Mouse (Mus musculus) testis, adult 10 weeks (tissue): ENCODE results near the gene Ttll12. TPM values are rescaled to one million over a fixed set of nuclear protein-coding genes. Genes with fewer than 3 reads are reported as not detected.

Experiments
- polyA plus RNA-seq: library from polyadenylated mRNA; stranded (reverse); fragments of 350-450 nt; fragmentation: Illumina TruSeq; extraction: RNeasy Lipid Tissue Mini Kit (QIAGEN cat#74804); gene quantifications from one replicate; pipeline ENCODE4 v1.2.3, GENCODE M21; 2014; ENCODE audit warnings: low read depth, low replicate concordance

The Ttll12 gene
- polyA plus RNA-seq, result 0.62 TPM

GRCm38 (mm10) chr15:83594513-83595363, at the start of gene Ttll12:
Gene Ttll12, minus strand, starts transcription at chr15:83595157.

DNA sequence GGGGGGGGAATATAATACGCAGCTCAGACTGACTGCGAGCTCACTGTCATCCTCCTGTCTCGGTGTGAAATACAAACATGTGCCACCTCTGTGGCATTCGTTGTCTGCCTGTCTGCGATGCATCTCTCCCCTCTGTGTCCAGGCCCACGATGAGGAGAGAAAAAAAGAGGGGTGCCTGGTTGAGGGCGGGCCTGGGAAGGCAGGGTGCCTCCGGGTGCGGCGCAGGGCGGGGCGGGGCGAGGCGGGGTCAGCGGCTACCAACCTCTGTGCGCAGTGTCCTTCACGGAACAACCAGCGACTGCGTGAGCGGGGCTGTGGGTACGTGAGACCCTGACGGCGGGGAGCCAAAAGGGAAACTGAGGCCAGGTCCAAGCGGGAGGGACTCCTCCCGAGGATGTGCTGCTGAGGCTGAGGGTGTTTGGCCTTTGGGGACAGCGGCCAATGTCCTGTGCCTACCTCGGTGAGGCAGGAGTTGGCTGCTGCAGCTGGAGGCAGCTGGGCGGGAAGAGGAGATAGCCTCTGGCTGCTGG, 31.6 kb downstream of the Ttll12 start, which contains the start of the genes Tspo and Mcat:
TSS of gene Tspo (plus strand) at position 266 of the 530 bp plus-strand sequence.
TSS of gene Mcat (minus strand) at position 461 of the 530 bp plus-strand sequence.

DNA sequence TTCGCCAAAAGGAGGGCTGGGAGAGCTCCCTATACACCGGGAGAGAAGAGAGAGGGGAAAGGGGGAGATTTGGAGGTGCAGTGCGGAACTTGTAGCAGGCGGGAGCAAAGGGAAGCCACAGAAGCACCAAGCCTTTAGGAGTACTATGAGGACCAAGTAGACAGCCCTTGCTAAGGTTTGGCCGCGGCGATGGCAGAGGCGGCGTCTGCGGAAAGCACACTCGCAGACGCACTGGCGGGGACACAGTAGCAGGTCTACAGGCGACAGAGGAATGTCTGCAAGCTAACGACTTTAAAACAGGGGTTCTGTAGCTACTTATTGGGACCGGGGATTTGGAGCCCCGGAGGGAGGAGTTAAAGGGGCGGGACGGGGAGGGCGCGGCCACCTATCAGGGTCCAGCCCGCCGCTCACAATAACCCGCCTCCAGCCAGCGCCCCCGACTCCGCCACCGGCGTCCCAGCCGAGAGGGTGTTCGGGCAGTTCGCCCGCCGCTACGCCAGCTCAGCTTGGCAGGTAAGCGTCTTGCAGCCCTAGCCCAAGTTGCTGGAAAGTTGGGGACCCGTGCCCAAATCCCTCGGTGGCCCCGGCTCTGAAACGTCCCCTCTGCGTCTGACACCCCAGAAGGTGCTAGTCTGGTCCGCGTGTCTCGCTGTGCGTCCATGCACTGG, 68.4 kb downstream of the Ttll12 start, which contains the start of gene Bik:
TSS of gene Bik (plus strand) at position 439 of the 668 bp plus-strand sequence.

Other genes with a start within 250 kb of the Ttll12 start
- 34.5 TPM for gene Arfgap3, start 244.9 kb downstream of the Ttll12 start, polyA plus RNA-seq
- 39.6 TPM for gene Pacsin2, start 130.6 kb downstream of the Ttll12 start, polyA plus RNA-seq
- gene Ttll1, start 84.3 kb downstream of the Ttll12 start, polyA plus RNA-seq, result 11.8 TPM
- gene Bik, start 68.3 kb downstream of the Ttll12 start, polyA plus RNA-seq, result 0.78 TPM
- gene Tspo, start 31.6 kb downstream of the Ttll12 start, polyA plus RNA-seq, result 0.28 TPM
- gene Mcat, start 31.4 kb downstream of the Ttll12 start, polyA plus RNA-seq, result 5.5 TPM
- 0.15 TPM for gene Scube1, start 129.9 kb upstream of the Ttll12 start, polyA plus RNA-seq
- 0.69 TPM for gene Mpped1, start 184.3 kb upstream of the Ttll12 start, polyA plus RNA-seq